Mouse (Mus musculus) ES-Bruce4 (cell line): ENCODE results near the gene Dnajb3.

Source experiments
- CTCF ChIP-seq: IDR thresholded peaks from one replicate; pipeline ENCODE4 v1.8.1; 2011; ENCODE audit warnings: low read depth, low read length
- EP300 ChIP-seq: IDR thresholded peaks from 2 replicates; pipeline ENCODE4 v1.6.1; 2011; ENCODE audit warnings: low read depth, low read length; ENCODE audit not compliant: insufficient read depth
- POLR2A ChIP-seq: IDR thresholded peaks from one replicate; pipeline ENCODE4 v1.8.1; 2011; ENCODE audit warnings: low read length; ENCODE audit not compliant: insufficient read depth

GRCm38 (mm10) chr1:88219054-88219453 is 13.5 kb upstream of the Dnajb3 start:
- TF ChIP-seq EP300 (no peak), POLR2A (no peak), CTCF (no peak)
